Mouse (Mus musculus): ENCODE data around the gene Taar7a. TPM values are rescaled to one million over a fixed set of nuclear protein-coding genes. Genes with fewer than 3 reads are reported as not detected.

Taar7a gene
- polyA plus RNA-seq (2012; rRNA removed) = not detected in 2 replicates

DNA sequence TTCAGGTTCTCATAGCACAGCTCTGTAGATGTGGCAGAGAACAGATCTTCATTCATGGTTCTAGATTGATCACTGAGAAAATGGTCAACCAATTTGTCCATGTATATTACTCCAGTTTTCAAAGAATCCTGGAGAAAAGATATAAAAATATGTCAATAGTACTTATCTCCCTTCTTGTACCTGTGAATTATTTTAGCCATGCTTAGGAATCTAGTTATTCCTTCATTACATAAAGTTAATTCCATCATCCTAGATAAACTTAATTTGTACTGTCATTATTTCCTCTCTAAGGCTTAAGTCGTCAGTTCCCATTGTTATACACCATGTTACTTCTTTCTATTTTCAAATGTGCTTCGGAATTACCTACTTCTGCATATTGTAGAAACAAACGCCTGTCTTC lies at the start of gene Taar7a:
TSS of gene Taar7a (minus strand) at position 101 of the 400 bp plus-strand sequence.

DNA sequence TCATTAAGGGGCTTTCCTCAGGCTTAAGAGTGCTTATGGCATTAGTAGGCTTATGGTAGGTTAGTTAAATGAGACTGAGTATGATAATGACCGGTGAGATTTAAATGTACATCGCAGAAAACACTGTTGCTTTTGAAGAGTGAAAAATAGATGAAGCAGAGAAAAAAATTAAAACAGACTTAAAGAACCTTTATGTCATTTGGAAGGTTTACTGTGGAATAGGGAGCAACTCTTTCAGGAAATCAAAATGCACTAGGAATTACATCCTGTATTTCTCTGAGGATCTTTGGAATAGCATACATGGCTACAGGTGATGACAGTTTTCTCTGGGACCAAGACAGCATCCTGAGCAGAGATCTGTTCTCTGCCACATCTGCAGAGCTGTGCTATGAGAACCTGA lies 44.0 kb upstream of the Taar7a start, which contains the start of gene Taar7e:
TSS of gene Taar7e (plus strand) at position 301 of the 400 bp plus-strand sequence.

DNA sequence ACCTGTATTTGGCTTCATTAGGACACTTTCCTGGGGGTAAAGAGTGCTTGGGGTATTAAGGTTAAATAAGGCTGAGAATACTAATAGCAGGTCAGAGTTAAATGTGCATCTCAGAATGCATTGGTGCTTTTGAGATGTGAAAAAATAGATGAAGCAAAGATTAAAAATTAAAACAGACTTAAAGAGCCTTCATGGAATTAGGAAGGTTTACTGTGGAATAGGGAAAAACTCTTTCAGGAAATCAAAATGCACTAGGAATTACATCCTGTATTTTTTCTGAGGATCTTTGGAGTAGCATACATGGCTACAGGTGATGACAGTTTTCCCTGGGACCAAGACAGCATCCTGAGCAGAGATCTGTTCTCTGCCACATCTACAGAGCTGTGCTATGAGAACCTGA lies 33.6 kb upstream of the Taar7a start, which contains the start of gene Taar7d:
TSS of gene Taar7d (plus strand) at position 301 of the 400 bp plus-strand sequence.

DNA sequence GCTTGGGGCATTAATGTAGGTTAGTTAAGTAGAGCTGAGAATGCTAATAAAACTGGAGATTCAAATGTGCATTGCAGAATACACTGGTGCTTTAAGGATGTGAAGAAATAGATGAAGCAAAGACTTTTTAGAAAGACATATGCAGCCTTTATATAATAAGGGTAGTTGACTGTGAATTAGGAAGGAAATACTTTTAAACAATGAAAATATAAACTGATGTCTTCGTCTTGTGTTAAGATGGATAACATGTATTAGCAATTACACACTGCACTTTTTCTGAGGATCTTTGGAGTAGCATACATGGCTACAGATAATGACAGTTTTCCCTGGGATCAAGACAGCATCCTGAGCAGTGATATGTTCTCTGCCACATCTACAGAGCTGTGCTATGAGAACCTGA lies 6.4 kb upstream of the Taar7a start, which contains the start of gene Taar7b:
TSS of gene Taar7b (plus strand) at position 301 of the 400 bp plus-strand sequence.

DNA sequence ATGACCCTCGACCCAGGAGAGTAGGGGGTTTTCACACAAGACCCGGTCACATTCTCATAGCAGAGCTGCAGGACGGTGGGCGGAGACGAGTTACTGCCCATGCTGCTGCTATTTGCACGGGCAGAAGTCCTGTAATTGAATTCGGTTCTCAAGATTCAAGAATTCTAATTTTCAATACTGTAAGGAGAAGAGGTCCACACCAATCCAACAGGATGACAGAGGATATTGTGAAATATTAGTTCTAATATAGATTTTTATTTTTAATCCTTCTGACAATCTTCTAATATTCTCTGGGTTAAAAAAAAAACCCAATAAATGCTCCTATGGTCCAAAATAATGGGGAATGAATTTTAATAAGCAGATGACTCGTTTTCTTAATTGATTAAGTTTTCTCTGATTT lies 7.7 kb downstream of the Taar7a start, which contains the start of gene Taar6:
TSS of gene Taar6 (minus strand) at position 101 of the 400 bp plus-strand sequence.

DNA sequence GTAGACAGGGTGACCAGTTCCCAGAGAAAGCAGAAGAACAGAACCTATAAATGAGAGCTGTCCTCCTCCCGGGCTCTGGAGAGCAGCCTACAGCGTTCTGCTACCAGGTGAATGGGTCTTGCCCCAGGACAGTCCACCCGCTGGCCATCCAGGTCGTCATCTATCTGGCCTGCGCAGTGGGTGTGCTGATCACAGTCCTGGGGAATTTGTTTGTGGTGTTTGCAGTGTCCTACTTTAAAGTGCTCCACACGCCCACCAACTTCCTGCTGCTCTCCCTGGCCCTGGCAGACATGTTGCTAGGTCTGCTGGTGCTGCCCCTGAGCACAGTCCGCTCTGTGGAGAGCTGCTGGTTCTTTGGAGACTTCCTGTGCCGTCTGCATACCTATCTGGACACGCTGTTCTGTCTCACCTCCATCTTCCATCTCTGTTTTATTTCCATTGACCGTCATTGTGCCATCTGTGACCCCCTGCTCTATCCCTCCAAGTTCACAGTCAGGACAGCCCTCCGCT lies 22.6 kb downstream of the Taar7a start, which contains the start of gene Taar5:
TSS of gene Taar5 (plus strand) at position 51 of the 510 bp plus-strand sequence.

DNA sequence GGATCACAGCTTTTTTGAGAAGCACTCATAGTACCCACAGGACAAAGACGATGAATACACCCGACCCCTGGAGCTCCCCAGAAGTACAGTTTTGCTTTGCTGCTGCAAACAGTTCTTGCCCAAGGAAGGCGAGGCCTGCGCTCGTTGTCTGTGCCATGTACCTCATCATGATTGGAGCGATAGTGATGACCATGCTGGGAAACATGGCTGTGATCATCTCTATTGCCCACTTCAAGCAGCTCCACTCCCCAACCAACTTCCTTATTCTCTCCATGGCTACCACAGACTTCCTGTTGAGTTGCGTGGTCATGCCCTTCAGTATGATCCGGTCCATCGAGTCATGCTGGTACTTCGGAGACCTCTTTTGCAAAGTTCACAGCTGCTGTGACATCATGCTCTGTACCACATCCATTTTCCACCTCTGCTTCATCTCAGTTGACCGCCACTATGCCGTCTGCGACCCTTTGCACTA lies 32.8 kb downstream of the Taar7a start, which contains the start of gene Taar4:
TSS of gene Taar4 (plus strand) at position 51 of the 472 bp plus-strand sequence.

DNA sequence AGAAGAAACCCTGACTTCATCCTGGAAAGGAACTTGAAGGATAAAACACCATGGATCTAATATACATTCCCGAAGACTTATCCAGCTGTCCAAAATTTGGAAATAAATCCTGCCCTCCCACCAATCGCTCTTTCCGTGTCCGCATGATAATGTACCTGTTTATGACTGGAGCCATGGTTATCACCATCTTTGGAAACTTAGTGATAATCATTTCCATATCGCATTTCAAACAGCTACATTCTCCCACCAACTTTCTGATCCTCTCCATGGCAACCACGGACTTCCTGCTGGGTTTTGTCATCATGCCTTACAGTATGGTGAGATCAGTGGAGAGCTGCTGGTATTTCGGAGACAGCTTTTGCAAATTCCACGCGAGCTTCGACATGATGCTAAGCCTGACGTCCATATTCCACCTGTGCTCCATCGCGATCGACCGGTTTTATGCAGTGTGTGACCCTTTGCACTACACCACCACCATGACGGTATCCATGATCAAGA lies 43.7 kb downstream of the Taar7a start, which contains the start of gene Taar3:
TSS of gene Taar3 (plus strand) at position 51 of the 498 bp plus-strand sequence.

Other genes starting within 250 kb of the Taar7a start
- gene Rps12, start 206.2 kb downstream of the Taar7a start, polyA plus RNA-seq (2012; rRNA removed) = 723 and 914 TPM in 2 replicates
- gene Slc18b1, start 196.5 kb downstream of the Taar7a start, polyA plus RNA-seq (2012; rRNA removed) = 4.8 and 7.0 TPM in 2 replicates
- 0.03 TPM in 1 of 2 replicates, not detected in the other for gene Vnn3, start 142.0 kb downstream of the Taar7a start, polyA plus RNA-seq (2012; rRNA removed)
- 0.37 and 0.80 TPM in 2 replicates for gene Vnn1, start 98.8 kb downstream of the Taar7a start, polyA plus RNA-seq (2012; rRNA removed)
- 0.09 TPM in 1 of 2 replicates, not detected in the other for gene Taar1, start 73.1 kb downstream of the Taar7a start, polyA plus RNA-seq (2012; rRNA removed)
- not detected in 2 replicates for gene Taar2, start 54.9 kb downstream of the Taar7a start, polyA plus RNA-seq (2012; rRNA removed)
- gene Taar3, start 43.9 kb downstream of the Taar7a start, polyA plus RNA-seq (2012; rRNA removed) = not detected in 2 replicates
- gene Taar4, start 33.0 kb downstream of the Taar7a start, polyA plus RNA-seq (2012; rRNA removed) = not detected in 2 replicates
- not detected in 2 replicates for gene Taar5, start 22.8 kb downstream of the Taar7a start, polyA plus RNA-seq (2012; rRNA removed)
- gene Taar6, start 7.8 kb downstream of the Taar7a start, polyA plus RNA-seq (2012; rRNA removed) = not detected in 2 replicates
- not detected in 2 replicates for gene Taar7b, start 6.5 kb upstream of the Taar7a start, polyA plus RNA-seq (2012; rRNA removed)
- gene Taar7d, start 33.7 kb upstream of the Taar7a start, polyA plus RNA-seq (2012; rRNA removed) = not detected in 2 replicates
- gene Taar7e, start 44.1 kb upstream of the Taar7a start, polyA plus RNA-seq (2012; rRNA removed) = not detected in 2 replicates
- gene Taar7f, start 56.0 kb upstream of the Taar7a start, polyA plus RNA-seq (2012; rRNA removed) = not detected in 2 replicates
- gene Taar8a, start 83.0 kb upstream of the Taar7a start, polyA plus RNA-seq (2012; rRNA removed) = not detected in 2 replicates
- not detected in 2 replicates for gene Taar8b, start 98.8 kb upstream of the Taar7a start, polyA plus RNA-seq (2012; rRNA removed)
- gene Taar8c, start 108.4 kb upstream of the Taar7a start, polyA plus RNA-seq (2012; rRNA removed) = not detected in 2 replicates
- not detected in 2 replicates for gene Taar9, start 116.1 kb upstream of the Taar7a start, polyA plus RNA-seq (2012; rRNA removed)
- gene Stx7, start 155.8 kb upstream of the Taar7a start, polyA plus RNA-seq (2012; rRNA removed) = 21.5 and 26.1 TPM in 2 replicates
- 3.1 and 3.2 TPM in 2 replicates for gene Moxd1, start 230.0 kb upstream of the Taar7a start, polyA plus RNA-seq (2012; rRNA removed)